Mouse (Mus musculus): Measurements from ENCODE around the gene Auts2. TPM values are rescaled to one million over a fixed set of nuclear protein-coding genes. Genes with fewer than 3 reads are reported as not detected.

The Auts2 gene
- total RNA-seq, 2 experiments from 2014 or later, result 43.4 to 57.3 TPM

DNA sequence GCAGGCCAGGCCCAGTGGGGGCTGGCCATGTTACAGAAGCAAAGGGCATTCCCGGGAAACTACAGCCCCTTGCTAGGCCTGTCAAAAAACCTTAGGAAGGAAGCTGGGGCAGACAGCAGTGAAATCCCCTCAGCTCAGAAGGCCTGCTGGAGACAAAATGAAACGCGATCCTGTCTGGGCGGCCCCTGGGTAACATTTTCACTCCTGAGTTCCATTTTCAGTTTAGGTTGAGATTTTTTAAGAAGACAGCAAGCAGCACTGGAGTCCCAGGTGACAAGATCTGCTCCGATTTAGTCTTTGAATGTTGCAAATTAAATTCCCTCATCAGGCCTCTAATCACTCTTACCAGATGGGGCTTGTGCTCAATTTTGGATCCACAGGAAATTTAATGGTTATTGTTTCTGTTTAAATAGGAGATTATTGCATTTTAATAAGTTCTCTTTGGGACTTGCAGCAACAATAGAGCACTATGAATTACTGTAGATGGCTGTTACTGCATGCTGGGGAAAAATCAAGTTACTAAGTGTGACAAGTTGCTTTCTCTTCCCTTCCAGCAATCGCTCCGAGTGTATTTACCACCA, 594.5 kb downstream of the Auts2 start:
- peak in 1 of 2 experiments; percentile 12 for DNase-seq (ENCODE audit: low spot score in 2 of 2)

- DNase-seq (ENCODE audit: low spot score in 2 of 2), result no peak
These were observed 596.3 kb downstream of the Auts2 start for GRCm38 (mm10) chr5:131946801-131947200.

- no peak for DNase-seq (ENCODE audit: low spot score in 2 of 2)
These were observed 598.4 kb downstream of the Auts2 start for GRCm38 (mm10) chr5:131944761-131945160.

DNA sequence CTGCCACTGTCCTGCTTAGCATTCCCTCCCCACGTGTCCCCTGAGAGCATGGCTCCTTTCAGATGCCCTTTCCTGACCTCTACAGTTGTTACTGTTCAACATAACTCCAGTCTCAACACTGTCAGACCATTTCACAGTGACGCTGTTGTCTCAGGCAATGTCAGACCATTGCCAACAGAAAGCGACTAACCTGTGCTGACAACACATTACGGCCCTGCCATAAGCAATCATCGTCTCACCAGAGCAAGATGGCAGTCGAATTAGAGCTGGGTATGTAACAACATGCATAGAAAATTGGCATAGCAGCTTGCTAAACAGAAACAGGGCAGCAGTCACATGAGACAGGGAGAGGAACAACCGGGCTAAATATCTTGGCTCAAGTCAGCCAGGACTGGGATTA, 614.4 kb downstream of the Auts2 start:
- DNase-seq (ENCODE audit: low spot score in 2 of 2), result no peak

DNA sequence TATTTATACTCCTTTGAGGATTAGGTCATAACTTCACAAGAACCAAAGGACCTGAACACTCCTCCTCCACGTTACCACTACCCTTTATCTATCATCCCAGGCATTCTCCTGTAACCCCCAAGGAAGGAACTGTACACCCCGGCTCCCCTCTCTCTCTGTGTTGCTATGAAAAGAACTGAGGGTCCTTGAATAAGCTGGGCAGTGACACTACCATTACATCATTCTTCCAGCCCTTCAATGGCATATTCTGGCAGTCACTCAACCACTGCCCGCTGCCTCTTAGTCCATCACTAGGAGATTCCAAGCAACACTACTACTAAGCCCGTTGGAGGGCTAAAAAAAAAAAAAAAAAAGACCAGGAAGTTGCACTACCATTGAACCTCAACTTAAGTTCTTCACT, 620.4 kb downstream of the Auts2 start:
- no peak for DNase-seq (ENCODE audit: low spot score in 2 of 2)

DNA sequence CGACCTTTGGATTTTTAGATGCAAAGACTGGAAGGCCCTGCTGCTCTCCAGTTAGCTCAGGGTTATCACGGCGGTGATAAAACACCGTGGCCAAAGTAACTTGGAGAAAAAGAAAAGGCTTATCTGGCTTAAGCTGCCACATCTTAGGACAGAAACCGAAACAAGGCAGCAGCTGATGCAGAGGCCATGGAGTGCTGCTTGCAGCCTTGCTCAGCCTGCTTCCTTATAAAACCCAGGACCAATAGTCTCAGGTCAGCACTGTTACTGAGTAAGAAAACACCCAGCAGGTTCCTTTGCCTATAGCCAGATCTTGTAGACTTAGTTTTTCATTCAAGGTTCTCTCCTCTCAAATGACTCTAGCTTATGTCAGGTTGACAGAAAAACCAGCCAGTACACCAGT, 621.0 kb downstream of the Auts2 start:
- no peak for DNase-seq (ENCODE audit: low spot score in 2 of 2)

DNA sequence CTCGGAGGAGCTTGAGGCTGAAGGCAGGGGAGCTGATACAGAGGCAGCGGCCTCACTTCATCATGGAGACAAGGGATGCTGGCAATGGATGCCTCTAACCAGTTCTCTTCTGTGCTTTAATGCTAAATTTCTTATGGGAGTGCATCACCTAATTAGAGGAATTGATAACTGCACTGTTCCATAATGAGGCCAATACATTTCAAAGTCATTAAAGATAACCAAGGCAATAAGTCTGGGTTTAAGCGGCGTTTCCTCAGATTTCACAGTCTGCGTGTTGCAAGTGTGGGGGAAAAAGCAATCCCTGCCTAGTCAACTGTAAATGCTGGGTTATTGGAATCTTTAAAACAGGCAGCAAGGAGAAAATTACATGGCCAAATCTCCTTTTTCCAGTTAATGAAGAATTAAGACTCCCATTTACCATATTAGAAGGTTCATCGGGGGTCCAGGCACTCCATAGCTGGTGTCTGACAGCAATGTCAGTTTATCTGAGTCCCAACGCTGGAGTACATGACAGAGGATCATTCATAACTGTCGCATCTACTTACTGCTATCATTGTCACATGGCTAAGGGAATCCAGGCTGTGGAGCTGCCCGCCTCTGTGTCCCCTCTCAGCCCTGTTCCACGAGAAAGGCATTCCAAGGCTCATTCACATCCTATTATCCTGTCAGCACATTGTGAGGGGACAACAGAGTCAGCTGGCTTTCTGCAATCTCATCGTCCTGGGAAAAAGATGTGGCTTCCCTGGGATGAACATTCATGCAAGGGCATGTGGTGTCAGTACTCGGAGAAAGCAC, 623.0 kb downstream of the Auts2 start:
- DNase-seq (ENCODE audit: low spot score in 2 of 2), result no peak

- no peak for DNase-seq (ENCODE audit: low spot score in 2 of 2)
These were observed 626.2 kb downstream of the Auts2 start for GRCm38 (mm10) chr5:131916791-131917403.

- DNase-seq (ENCODE audit: low spot score in 2 of 2), result no peak
These were observed 629.6 kb downstream of the Auts2 start for GRCm38 (mm10) chr5:131913562-131913961.

GRCm38 (mm10) chr5:131912983-131913382, 630.2 kb downstream of the Auts2 start:
- no peak for DNase-seq (ENCODE audit: low spot score in 2 of 2)

DNA sequence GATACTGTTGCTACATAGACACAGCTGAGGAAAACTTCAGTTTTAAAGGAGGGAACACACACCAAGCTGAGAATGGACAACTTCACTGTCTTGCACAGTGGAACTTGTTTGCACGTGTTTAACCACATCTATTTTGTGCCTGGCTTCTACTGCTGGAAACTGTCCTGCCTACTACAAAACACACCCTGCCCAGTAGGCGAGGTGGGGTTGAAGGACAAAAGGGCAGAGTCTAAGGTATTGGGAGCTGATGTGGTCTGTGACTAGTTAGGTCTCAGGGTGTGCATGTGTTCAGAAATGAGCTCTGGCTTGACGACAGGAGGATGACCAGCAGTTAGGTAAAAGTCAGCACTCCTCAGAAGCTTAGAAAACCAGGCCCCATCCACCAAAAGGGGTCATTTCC, 636.8 kb downstream of the Auts2 start:
- no peak for DNase-seq (ENCODE audit: low spot score in 2 of 2)

DNA sequence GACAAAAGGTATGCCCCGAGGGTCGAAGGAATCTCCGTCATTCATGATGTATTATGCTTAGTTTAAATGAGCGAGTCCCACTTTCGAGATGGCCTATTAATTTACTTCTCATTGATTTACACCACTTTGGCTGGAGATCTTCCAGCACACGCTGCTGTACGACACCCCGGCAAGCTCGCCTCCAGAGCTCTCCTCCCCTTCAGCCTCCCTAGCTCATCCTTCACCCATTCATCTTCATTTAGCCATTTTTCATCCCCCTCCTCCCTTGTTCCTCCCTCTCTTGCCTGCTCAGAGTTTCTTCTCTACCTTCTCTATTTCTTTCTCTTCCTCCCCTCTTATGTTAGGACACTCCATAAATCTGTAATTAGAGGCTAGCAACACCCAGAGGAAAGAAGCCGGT, 638.7 kb downstream of the Auts2 start:
- no peak for DNase-seq (ENCODE audit: low spot score in 2 of 2)

DNA sequence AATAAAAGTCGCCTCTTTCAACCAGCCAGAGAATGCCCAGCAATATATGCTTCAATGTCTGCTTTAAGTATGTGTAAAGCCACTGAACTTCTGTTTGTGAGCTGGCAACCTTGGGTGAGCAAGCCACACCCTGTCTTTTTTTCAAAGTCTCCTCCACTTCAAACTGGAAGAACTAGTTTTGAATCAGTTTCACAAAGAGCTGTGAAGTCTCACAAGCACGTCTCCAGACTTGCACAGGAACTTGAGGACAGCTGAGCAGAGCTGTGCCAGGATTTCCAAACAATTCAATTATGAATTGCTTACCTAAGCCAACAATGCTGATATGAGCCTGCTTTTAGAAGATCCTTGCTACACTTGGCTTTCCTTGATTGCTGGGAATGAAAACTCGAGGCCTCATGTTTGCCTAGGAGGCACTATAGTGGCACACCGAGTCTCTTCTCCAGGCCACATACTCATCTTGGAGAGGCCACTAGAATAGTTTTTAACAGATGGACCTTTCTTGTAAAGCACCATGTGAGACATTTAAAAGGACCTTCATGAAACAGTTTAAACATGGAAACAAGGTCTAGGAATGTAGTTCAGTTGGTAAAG, 645.0 kb downstream of the Auts2 start:
- no peak for DNase-seq (ENCODE audit: low spot score in 2 of 2)

DNA sequence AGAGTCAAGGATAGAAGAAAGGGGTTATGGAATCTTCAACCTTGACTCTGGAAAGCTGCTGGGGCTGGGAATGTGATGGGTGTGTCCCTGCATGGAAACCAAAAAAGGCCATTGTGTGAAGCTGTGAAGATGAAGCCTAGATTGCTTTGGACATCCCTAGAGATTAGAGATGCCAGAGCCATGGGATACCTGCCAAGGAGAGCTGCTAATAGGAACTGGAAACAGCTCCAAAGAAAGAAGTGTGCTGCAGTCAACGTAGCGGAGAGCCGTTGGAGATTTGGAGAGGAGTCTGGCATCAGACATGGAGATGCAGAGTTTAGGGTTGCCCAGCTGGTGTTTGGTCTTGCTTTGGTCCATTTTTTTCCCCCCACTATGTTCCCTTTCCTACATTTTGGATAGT, 656.5 kb downstream of the Auts2 start:
- no peak for DNase-seq (ENCODE audit: low spot score in 2 of 2)

- DNase-seq (ENCODE audit: low spot score in 2 of 2), result no peak
These were observed 666.6 kb downstream of the Auts2 start for GRCm38 (mm10) chr5:131876569-131876968.

DNA sequence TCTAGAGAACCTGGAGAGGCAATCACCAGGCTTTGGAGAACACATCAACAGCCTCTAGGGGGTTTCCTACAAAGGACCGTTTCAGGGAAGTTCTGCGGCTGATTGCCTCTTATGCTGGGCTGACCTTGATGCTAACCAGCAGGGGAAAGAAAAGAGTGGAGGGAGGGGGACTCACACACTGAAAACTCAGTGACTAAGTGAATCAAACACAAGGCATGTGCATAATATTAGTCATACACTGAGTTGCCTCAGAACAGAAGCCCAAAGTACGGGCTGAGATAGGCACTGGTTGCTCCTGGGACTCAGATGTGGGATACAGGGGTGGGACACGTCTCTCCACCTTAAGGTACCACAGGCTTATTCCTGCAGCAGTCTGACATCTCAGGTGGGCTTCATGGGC, 667.2 kb downstream of the Auts2 start:
- DNase-seq (ENCODE audit: low spot score in 2 of 2), result no peak

DNA sequence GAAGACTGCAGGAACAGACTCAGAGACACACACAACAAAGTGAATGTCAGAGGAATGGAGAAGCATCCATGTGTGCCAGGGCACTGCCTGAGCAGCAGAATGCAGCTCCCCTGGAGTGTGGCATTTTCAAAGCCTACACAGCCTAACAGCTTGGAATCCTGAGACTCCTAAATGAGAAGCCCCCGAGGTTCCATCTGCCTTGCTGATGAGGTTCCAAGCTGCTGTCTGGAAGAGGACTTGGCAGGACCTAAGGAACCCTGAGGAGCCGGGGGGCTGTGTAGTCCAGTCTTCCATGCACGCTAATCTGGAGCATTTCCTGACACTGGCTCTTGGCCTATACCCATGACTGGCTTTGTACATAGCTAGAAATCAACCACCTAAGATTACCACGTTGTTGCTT, 670.0 kb downstream of the Auts2 start:
- DNase-seq (ENCODE audit: low spot score in 2 of 2), result no peak

DNA sequence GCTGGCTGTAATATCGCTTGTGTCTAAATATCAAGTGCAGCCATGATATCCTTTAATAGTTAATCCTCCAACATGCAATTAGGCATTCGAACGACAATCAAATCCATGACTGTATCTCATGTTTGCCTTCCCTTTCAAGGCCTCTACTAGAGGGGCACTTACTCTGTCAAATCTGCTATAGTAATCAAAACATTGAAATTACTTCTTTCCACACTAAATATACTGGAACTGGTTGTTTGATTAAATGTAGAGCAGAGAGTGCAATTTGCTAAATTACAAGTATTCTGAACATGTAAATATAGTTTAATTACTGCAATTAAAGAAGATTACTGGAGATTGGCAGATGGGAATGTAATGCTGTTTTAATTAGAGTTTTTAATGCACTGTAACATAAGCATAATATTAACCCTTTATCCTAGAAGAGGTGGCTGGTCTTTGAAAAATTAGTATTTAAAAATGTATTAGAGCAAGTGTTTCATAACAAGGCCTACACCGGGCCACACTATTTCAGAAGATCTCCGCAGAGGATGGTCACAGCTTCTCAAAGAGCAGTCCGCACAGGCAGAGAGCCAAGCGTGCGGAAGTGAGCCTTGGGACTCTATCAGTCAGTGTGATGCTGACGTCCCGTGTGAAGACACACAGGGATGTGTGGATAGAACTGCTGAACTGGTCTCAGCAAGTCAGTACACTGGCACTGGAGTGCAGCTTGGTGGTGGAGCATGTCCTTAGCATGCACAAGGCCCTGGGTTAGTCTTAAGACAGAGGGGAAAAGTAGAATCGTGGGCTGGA, 673.2 kb downstream of the Auts2 start:
- no peak for DNase-seq (ENCODE audit: low spot score in 2 of 2)

GRCm38 (mm10) chr5:131865200-131865599, 677.9 kb downstream of the Auts2 start:
- DNase-seq (ENCODE audit: low spot score in 2 of 2), result no peak

DNA sequence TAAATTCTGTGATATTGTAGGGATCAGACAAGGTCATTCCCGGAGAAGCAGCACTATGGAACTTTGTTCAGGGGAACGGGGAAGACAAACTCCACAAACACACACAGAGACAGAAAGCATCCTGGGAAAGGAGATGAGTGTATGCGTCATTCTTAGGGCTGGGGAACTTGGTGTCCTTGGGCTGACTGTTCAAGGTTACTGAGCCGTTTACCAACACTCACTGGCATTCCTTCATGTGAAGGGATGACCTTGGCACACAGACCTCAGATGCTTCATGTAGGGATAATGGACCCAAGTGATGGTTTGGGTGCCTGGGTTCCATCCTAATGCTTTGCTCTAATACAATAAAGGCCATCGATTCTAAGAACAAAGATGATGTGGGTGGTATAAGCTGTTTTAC, 685.2 kb downstream of the Auts2 start:
- no peak for DNase-seq (ENCODE audit: low spot score in 2 of 2)

- peak in 1 of 2 experiments; percentile 15 for DNase-seq (ENCODE audit: low spot score in 2 of 2)
These were observed 687.8 kb downstream of the Auts2 start for GRCm38 (mm10) chr5:131855358-131855757.
